In genomic region chr8:117303666-117304065, GRCm38 (mm10) we compare ENCODE assay signal across 8 mouse cellular contexts. TPM values are rescaled to one million over a fixed set of nuclear protein-coding genes. Genes with fewer than 3 reads are reported as not detected.
DNase-seq lines count a peak whose midpoint lies in the region; ATAC-seq lines count a peak whose summit lies in the region.

No protein-coding gene starts in this region.

- peak; percentile 27 for DNase-seq in gastrocnemius, adult 18-20 months (ENCODE audit: low spot score)
- DNase-seq in gastrocnemius, postnatal 4 days (ENCODE audit: low spot score in 2 of 2), result no peak
- peak; percentile 29 for DNase-seq in lung, postnatal 10 days
- DNase-seq in lung, postnatal 14 days, result no peak
- DNase-seq in cerebellum, adult 9-11 months, result no peak
- no peak for DNase-seq in frontal cortex, postnatal 25 days (ENCODE audit: low spot score in 2 of 2)

- 0 out of 2 replicates have a peak, but pooled peaks have one; percentile 10 for ATAC-seq in granulocyte monocyte progenitor cell, adult 5-6 weeks (replicated peaks; ENCODE audit: poor library complexity, severe bottlenecking)
- ATAC-seq in neutrophil, adult 5-6 weeks (ENCODE audit: extremely low read depth, insufficient number of reproducible peaks, low FRiP score, poor library complexity, severe bottlenecking), result peak; percentile 65

RNA-seq across cellular contexts. Expression of gene Cmip, which starts 46.8 kb away (rescaled TPM):
- total RNA-seq in gastrocnemius, adult 18-20 months (2021), result 1 to 10 TPM; 6.8 to 8.5 TPM
- total RNA-seq in gastrocnemius, postnatal 4 days (2021), result 10 to 100 TPM; 39.1 to 40.7 TPM
- 30.7 and 49.5 TPM in 2 replicates for total RNA-seq in granulocyte monocyte progenitor cell, adult 5-6 weeks (2014; fragmentation: Nextera tagmentation)
- total RNA-seq in granulocyte monocyte progenitor cell, adult 5-6 weeks (2017), result 6.0 and 11.8 TPM in 2 replicates
- 70.7 and 74.6 TPM in 2 replicates for total RNA-seq in neutrophil, adult 5-6 weeks (2017)

Comparison
In these comparisons a context has a peak if more than half of its experiments do, and no peak if none do; other contexts are left out.
1. DNase-seq: peak in gastrocnemius, adult 18-20 months (single experiment) and lung, postnatal 10 days (single experiment); none in gastrocnemius, postnatal 4 days (0 of 2), lung, postnatal 14 days (single experiment), cerebellum, adult 9-11 months (single experiment) and frontal cortex, postnatal 25 days (0 of 2).